Mouse (Mus musculus) lung, embryonic 16.5 days (tissue): ENCODE results near the gene Ush2a. TPM values are rescaled to one million over a fixed set of nuclear protein-coding genes. Genes with fewer than 3 reads are reported as not detected.

Source experiments
- ATAC-seq: fragments of 200-750 bp; cut with Nextera tagmentation; 2 replicates; pipeline ENCODE4 v1.8.0; 2017; ENCODE audit warnings: low read depth, mild to moderate bottlenecking, moderate library complexity
- H3K27ac ChIP-seq: fragments of 300-500 bp; sonication (generic); 2 replicates; pipeline ENCODE4 v1.5.1; 2014; ENCODE audit warnings: mild to moderate bottlenecking, control low read depth, low read length
- H3K27me3 ChIP-seq: fragments of 300-500 bp; sonication (generic); 2 replicates; pipeline ENCODE4 v1.6.1; 2014; ENCODE audit warnings: low read depth, low read length, mixed read lengths; ENCODE audit not compliant: control insufficient read depth, insufficient read depth
- H3K36me3 ChIP-seq: fragments of 300-500 bp; sonication (generic); 2 replicates; pipeline ENCODE4 v1.6.1; 2014; ENCODE audit warnings: low read length; ENCODE audit not compliant: control insufficient read depth, insufficient read depth
- H3K4me1 ChIP-seq: fragments of 300-500 bp; sonication (generic); replicated peaks from 2 replicates; pipeline ENCODE4 v1.6.1; 2014; ENCODE audit warnings: low read length, mixed read lengths; ENCODE audit not compliant: control insufficient read depth, insufficient read depth
- H3K4me2 ChIP-seq: fragments of 300-500 bp; sonication (generic); 2 replicates; pipeline ENCODE4 v1.6.1; 2014; ENCODE audit warnings: low read depth, low read length, control low read depth
- H3K4me3 ChIP-seq: fragments of 300-500 bp; sonication (generic); 2 replicates; pipeline ENCODE4 v1.5.1; 2014; ENCODE audit warnings: mild to moderate bottlenecking, low read length, control low read depth
- H3K9ac ChIP-seq: fragments of 300-500 bp; sonication (generic); 2 replicates; pipeline ENCODE4 v1.6.1; 2014; ENCODE audit warnings: low read length, control low read depth
- H3K9me3 ChIP-seq: fragments of 300-500 bp; sonication (generic); 2 replicates; pipeline ENCODE4 v1.6.1; 2016; ENCODE audit warnings: low read length; ENCODE audit not compliant: control insufficient read depth
- WGBS: fragments of 180-500 bp; shearing (Covaris S2); extraction: QIAGEN DNeasy Blood & Tissue Kit; methylation state at CpG from one replicate; pipeline ENCODE4 v1.1.7; 2014; 5-methylcytosine and 5-hydroxymethylcytosine counted together
- polyA plus RNA-seq: library from polyadenylated mRNA; unstranded; fragments of >200 nt; fragmentation: Nextera tagmentation; extraction: Ambion mirVana; gene quantifications from 2 replicates; pipeline ENCODE4 v1.2.1, GENCODE M21; 2015

Gene Ush2a
- polyA plus RNA-seq, 1 experiment from 2014 or later, result 0.11 TPM

GRCm38 (mm10) chr1:188947794-188948193 lies 686.0 kb downstream of the Ush2a start:
- no peak overlapping the region for H3K27ac ChIP-seq
- no peak overlapping the region for H3K4me2 ChIP-seq
- H3K9ac ChIP-seq, result no peak overlapping the region
- no peaks in the 10 kb centered on the region for H3K27me3 ChIP-seq
- H3K4me1 ChIP-seq, result peaks cover 3% of the 10 kb centered on the region; the same call in 1 of the 2 replicates
- ATAC-seq, result no peak
- H3K9me3 ChIP-seq, result no peaks in the 10 kb centered on the region
- no peaks in the 10 kb centered on the region for H3K36me3 ChIP-seq
- no peak overlapping the region for H3K4me3 ChIP-seq
- 60% methylated on average over 5 of the region's 5 CpGs for WGBS

- Histone ChIP-seq H3K9ac (no peak overlapping the region), H3K4me2 (no peak overlapping the region), H3K4me3 (no peak overlapping the region), H3K27ac (no peak overlapping the region), H3K27me3 (no peaks in the 10 kb centered on the region), H3K4me1 (peaks cover 3% of the 10 kb centered on the region; the same call in 1 of the 2 replicates), H3K9me3 (no peaks in the 10 kb centered on the region), H3K36me3 (no peaks in the 10 kb centered on the region)
- no peak for ATAC-seq
- 47% methylated on average over 9 of the region's 9 CpGs for WGBS
These were observed 686.5 kb downstream of the Ush2a start for GRCm38 (mm10) chr1:188948276-188948675.

GRCm38 (mm10) chr1:188951091-188951490 lies 689.3 kb downstream of the Ush2a start:
- WGBS, result 60% methylated on average over 6 of the region's 6 CpGs
- H3K9ac ChIP-seq, result no peak overlapping the region
- H3K9me3 ChIP-seq, result no peaks in the 10 kb centered on the region
- H3K4me2 ChIP-seq, result no peak overlapping the region
- ATAC-seq, result peak; percentile 20; the same call in 1 of the 2 replicates
- H3K4me3 ChIP-seq, result no peak overlapping the region
- no peaks in the 10 kb centered on the region for H3K27me3 ChIP-seq
- no peak overlapping the region for H3K27ac ChIP-seq
- no peaks in the 10 kb centered on the region for H3K4me1 ChIP-seq
- no peaks in the 10 kb centered on the region for H3K36me3 ChIP-seq

GRCm38 (mm10) chr1:188952501-188952900 lies 690.7 kb downstream of the Ush2a start:
- Histone ChIP-seq H3K4me1 (no peaks in the 10 kb centered on the region), H3K27me3 (no peaks in the 10 kb centered on the region), H3K27ac (no peak overlapping the region), H3K4me2 (no peak overlapping the region), H3K9me3 (no peaks in the 10 kb centered on the region), H3K36me3 (no peaks in the 10 kb centered on the region), H3K9ac (no peak overlapping the region), H3K4me3 (no peak overlapping the region)
- no peak for ATAC-seq
- 90% methylated on average over 4 of the region's 4 CpGs for WGBS

- WGBS, result 92% methylated on average over 6 of the region's 6 CpGs
- no peaks in the 10 kb centered on the region for H3K9me3 ChIP-seq
- no peak overlapping the region for H3K9ac ChIP-seq
- no peak for ATAC-seq
- H3K4me3 ChIP-seq, result no peak overlapping the region
- H3K4me1 ChIP-seq, result no peaks in the 10 kb centered on the region
- H3K27me3 ChIP-seq, result no peaks in the 10 kb centered on the region
- H3K27ac ChIP-seq, result no peak overlapping the region
- no peak overlapping the region for H3K4me2 ChIP-seq
- H3K36me3 ChIP-seq, result peaks cover 53% of the 10 kb centered on the region
These were observed 711.3 kb downstream of the Ush2a start for GRCm38 (mm10) chr1:188973078-188973477.

- Histone ChIP-seq H3K9me3 (no peaks in the 10 kb centered on the region), H3K4me1 (no peaks in the 10 kb centered on the region), H3K4me3 (no peak overlapping the region), H3K27ac (no peak overlapping the region), H3K9ac (no peak overlapping the region), H3K36me3 (peaks cover 52% of the 10 kb centered on the region), H3K27me3 (no peaks in the 10 kb centered on the region), H3K4me2 (no peak overlapping the region)
- ATAC-seq, result no peak
- WGBS, result 86% methylated on average over 16 of the region's 16 CpGs
These were observed 712.1 kb downstream of the Ush2a start for GRCm38 (mm10) chr1:188973926-188974325.

GRCm38 (mm10) chr1:188980050-188980449 lies 718.2 kb downstream of the Ush2a start:
- no peak overlapping the region for H3K4me3 ChIP-seq
- no peaks in the 10 kb centered on the region for H3K9me3 ChIP-seq
- no peak overlapping the region for H3K4me2 ChIP-seq
- peaks cover 50% of the 10 kb centered on the region for H3K36me3 ChIP-seq
- H3K27ac ChIP-seq, result no peak overlapping the region
- H3K4me1 ChIP-seq, result no peaks in the 10 kb centered on the region
- peak; percentile 62 for ATAC-seq
- no peaks in the 10 kb centered on the region for H3K27me3 ChIP-seq
- WGBS, result 19% methylated on average over 3 of the region's 3 CpGs
- H3K9ac ChIP-seq, result no peak overlapping the region

GRCm38 (mm10) chr1:188993218-188993617 lies 731.4 kb downstream of the Ush2a start:
- Histone ChIP-seq H3K4me2 (no peak overlapping the region), H3K9ac (no peak overlapping the region), H3K27ac (no peak overlapping the region), H3K4me1 (no peaks in the 10 kb centered on the region), H3K4me3 (no peak overlapping the region), H3K27me3 (no peaks in the 10 kb centered on the region), H3K9me3 (no peaks in the 10 kb centered on the region), H3K36me3 (peaks cover 41% of the 10 kb centered on the region)
- ATAC-seq, result no peak
- 30% methylated on average over 4 of the region's 4 CpGs for WGBS

GRCm38 (mm10) chr1:188997921-188998320 lies 736.1 kb downstream of the Ush2a start:
- Histone ChIP-seq H3K36me3 (peaks cover 21% of the 10 kb centered on the region; the same call in 1 of the 2 replicates), H3K27me3 (no peaks in the 10 kb centered on the region), H3K4me2 (no peak overlapping the region), H3K9ac (no peak overlapping the region), H3K4me1 (no peaks in the 10 kb centered on the region), H3K9me3 (no peaks in the 10 kb centered on the region), H3K27ac (no peak overlapping the region), H3K4me3 (no peak overlapping the region)
- no peak for ATAC-seq
- WGBS, result 88% methylated on average over 3 of the region's 3 CpGs

- H3K4me2 ChIP-seq, result no peak overlapping the region
- ATAC-seq, result no peak
These were observed 738.2 kb downstream of the Ush2a start for GRCm38 (mm10) chr1:188999981-189000380.

More at GRCm38 (mm10) chr1:188999981-189000380, 738.2 kb downstream of the Ush2a start:
- Histone ChIP-seq H3K27me3 (no peaks in the 10 kb centered on the region), H3K4me3 (no peak overlapping the region), H3K9me3 (no peaks in the 10 kb centered on the region), H3K27ac (no peak overlapping the region), H3K4me1 (no peaks in the 10 kb centered on the region), H3K36me3 (peaks cover 14% of the 10 kb centered on the region; the same call in 1 of the 2 replicates), H3K9ac (no peak overlapping the region)
- WGBS, result 81% methylated on average over 10 of the region's 10 CpGs
